Mouse (Mus musculus) gastrocnemius, postnatal 25 days (tissue): ENCODE data around the gene Trim41. TPM values are rescaled to one million over a fixed set of nuclear protein-coding genes. Genes with fewer than 3 reads are reported as not detected.
"Not testable (repeated sequence)": the region's sequence is repeated elsewhere in the genome, so short reads cannot be mapped to it uniquely, and the experiment has no call there.

ENCODE experiments used
- DNase-seq: peaks from one replicate; pipeline ENCODE4 v3.0.0; 2022
- long read RNA-seq, 2 experiments: library from polyadenylated mRNA; stranded (forward); transcript quantifications; one replicate each; pipeline ENCODE4 v2.0.0; 2021
- total RNA-seq, 2 experiments: library from RNA; stranded (reverse); gene quantifications; 1 replicate in 1 of 2; 2 replicates in 1 of 2; pipeline ENCODE4 v1.2.3; 2021

The Trim41 gene
- total RNA-seq = 10 to 100 TPM; 15.5 to 19.3 TPM
- long read RNA-seq, experiment 1, partial matches to known transcripts = 0 of 4 reads
- long read RNA-seq, experiment 1, other reads (novel, unspliced or antisense) = 2 of 4 reads
- long read RNA-seq, experiment 2, partial matches to known transcripts = 7 of 11 reads
- long read RNA-seq, experiment 2, other reads (novel, unspliced or antisense) = 3 of 11 reads

DNA sequence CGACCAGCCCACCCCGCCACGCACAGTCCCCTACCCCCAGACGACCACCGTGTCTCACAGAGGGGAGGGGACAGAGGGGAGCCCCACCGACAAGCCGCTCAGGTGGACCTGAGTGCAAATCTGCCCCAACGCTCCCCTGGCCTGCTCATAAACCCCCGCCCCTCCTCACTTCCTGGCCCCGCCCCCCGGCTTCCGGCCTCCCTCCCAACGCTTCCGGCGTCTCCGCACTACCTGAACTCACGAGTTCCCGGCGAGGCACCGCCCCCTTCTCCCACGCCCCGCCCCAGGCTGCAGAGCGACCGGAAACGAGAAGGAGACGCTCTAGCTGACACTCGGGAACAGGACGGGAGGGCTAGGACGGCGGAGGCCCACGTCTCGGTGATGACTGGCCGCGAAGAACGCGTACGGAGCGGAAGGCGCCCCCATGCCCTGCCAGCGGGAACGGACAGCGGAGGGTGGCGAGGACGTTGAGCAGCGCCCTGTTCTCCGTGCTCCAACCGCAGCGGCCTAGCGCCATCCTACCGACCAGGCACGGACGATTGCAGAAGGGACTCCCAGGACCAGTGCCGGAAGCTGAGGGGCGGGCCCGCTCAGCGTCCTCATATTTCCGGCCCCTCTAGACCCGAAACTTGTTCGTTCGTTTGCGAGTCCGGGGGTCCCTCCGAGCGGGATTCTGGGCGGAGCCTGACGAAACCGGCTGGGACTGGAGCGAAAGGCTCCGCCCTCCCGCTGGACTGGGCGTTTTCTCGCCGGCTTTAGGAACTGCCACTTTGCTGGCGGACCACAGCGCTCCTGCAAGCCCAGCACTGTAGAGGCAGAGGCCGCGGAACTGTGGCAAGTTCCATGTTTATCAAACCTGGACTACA lies at the start of gene Trim41:
Gene Trim41, minus strand, starts transcription at position 554 of the 866 bp plus-strand sequence.
- peak; percentile 99 for DNase-seq

DNA sequence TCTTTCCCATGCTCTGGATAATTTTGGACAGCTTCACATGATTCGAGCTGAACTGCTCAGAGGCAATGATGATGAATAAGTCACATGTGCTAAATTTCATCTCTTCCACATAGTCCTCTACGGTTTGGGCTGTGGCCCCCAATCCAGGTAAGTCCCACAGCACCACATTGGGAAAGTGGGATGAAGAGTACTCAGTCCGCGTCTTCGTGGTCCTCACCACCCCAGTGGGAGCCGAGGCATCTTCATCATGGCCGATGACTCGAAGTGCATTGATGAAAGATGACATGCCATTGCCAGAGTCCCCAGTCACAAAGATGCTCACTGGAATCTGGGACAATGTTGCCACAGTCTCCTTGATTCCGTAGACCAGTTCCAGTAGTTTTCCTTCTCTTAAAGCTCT lies 49.3 kb upstream of the Trim41 start:
- no peak for DNase-seq

DNA sequence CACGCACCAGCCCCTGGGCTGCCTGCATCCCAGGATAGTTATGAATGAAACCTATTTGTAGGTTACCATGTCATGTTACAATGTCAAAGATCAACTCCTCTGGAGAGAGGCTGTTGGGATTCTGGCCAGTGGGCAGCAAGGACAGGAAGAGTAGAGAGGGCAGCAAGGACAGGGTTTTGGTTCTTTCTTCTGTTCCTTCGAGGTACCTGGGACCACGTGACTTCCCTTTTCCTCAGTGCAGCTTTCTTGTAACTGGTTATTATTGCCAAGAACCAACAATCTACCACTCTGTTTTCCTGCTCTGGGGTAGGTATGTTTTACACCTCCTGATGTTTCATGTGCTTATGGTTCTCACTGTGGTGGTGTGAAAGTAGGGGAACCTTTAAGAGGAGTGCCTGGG lies 46.7 kb upstream of the Trim41 start:
- DNase-seq = no peak

DNA sequence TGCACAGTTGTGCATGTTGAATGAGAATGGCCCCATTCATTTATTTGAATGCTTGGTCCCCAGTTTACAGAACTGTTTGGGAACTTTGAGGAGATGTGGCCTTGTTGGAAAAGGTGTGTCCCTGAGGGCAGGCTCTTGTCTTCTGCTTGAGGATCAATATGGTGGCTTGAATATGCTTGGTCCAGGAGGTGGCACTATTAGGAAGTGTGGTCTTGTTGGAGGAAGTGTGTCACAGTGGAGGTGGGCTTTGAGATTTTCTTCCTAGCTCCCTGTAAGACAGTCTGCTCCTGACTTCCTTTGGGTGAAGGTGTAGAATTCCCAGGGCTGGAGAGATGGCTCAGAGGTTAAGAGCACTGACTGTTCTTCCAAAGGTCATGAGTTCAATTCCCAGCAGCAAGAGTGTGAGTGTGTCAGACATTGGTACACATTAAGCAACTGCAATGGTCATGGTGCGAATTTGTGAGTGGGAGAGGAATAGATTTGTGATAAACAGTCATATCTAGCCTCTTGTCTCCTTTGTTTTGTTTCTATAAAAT lies 45.7 kb upstream of the Trim41 start:
- no peak for DNase-seq

DNA sequence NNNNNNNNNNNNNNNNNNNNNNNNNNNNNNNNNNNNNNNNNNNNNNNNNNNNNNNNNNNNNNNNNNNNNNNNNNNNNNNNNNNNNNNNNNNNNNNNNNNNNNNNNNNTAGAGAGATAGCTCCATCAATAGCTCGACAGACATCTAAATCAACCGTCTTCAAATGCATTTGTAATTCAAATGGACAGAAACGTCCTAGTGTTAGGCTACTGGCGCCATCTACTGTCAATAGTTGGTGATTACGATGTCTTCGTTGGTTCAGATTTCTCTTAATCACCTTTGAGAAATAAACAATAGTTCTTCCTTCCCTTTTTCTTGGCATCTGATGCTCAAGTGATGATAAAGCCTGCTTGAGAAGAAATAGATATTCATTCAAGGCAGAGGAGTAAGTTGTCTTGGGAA lies 41.9 kb upstream of the Trim41 start:
- no peak for DNase-seq

DNA sequence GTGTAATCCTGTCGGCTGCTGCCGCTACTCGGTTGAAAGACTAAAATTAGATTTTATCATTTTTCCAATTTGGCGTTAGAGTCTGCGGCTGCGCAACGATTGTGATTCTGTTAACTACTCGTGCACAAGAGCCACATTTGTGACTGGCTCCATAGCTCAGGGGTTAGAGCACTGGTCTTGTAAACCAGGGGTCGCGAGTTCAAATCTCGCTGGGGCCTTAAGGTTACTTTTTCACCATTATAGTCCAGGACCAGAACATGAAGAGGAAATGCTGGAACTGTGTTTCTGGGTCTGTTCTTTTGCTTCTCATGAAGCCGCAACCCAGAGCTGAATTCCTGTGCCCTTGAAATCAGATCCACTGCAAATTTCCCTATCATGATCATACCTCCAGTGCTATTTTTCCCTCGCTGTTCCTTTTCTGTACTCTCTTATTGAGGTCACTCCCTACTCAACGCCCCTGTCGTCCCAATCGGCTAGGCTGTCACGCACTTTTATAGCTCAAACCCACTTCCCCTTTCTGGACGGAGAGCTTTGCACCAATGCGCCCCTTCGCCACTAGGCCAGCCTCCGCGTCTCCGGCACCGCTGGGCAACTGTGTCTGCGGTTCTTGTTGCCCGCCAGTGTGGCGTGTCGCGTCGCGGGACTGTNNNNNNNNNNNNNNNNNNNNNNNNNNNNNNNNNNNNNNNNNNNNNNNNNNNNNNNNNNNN lies 36.5 kb upstream of the Trim41 start:
- DNase-seq = peak; percentile 80

DNA sequence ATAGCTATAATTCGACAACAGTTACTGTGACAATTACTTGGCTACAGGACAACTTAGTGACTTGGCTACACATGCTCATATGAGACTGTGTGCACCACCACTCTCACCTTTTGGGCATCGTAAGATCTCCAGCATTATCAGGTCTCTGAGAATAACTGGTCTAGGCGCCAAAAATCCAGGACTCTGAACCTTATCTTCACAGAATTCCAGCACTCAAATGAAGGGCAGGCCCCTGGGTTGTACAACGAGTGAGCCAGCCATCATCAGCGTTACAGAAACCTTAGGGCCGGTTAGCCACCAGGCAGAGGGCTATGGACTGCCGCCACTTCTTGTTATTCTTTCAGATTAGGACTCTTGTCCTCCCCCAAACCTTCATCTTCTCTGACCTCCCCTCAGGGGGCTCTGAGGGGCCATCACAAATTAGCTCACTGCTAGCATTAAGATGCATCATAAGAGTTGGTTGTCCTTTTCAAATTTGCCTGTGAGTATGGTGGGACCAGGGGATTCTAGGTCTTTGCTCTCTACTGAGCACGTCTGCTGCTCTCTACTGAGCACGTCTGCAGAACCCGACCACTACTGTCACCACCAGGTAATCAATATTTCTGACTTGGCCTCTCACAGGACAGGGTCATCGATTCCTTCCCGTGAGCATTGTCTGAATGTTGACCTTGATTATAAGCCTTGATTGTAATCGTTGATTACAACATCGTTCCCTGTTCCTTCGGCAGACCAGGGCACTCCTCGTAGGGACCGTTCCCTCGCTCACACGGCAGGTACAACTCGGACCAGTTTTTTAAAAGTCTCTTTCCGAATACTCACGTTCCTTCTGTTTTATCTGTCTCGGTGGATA lies 35.7 kb upstream of the Trim41 start:
- DNase-seq = no peak

DNA sequence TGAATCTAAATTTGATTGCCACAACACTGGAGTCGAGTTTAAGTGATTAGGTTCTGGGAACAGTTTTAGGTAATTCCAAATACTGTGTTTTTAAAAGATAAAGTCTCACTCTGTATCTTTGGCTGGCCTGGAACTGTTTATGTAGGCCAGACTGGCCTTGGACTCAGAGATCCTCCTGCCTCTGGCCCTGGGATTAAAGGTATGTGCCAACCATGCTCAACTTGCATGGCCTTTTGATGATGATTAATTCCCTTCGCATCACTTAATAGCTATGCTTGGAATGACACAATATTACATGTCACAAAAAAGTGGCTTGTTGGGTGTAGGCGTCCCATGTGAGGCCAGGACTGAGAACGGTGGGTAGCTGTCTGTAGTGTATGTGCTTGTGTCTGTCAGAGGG lies 35.0 kb upstream of the Trim41 start:
- DNase-seq = no peak

DNA sequence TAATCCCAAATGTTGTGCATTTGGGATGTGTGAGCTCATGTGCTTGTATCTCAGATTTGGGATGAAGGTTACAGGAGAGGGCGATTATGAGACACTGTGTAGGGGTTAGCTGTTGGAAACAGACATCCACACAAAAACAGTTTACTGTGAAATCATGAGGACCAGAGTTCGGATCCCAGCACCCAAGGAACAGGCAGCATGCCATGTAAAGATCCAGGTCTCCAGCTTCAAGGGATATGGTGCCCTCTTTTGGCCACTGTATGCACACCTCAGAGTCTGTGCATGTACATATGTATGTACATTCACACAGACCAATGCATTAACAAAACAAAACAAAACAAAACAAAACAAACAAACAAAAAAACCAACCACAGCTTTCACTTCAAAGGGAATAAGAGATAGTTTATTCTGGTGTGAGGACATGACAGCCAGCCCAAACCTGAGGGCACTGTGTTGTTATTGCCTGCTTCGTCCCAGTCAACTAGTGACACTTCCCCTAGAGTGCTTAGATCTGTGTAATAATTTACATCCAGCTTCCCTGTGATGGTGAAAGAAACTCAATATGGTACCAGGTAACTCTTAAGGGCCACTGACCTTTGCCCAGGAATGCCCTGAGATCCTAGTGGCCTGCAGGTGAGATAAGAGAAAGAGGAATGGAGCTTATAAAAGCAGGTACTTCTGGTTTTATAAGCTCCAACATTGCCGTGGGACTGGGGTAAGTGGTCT lies 34.3 kb upstream of the Trim41 start:
- DNase-seq = no peak

DNA sequence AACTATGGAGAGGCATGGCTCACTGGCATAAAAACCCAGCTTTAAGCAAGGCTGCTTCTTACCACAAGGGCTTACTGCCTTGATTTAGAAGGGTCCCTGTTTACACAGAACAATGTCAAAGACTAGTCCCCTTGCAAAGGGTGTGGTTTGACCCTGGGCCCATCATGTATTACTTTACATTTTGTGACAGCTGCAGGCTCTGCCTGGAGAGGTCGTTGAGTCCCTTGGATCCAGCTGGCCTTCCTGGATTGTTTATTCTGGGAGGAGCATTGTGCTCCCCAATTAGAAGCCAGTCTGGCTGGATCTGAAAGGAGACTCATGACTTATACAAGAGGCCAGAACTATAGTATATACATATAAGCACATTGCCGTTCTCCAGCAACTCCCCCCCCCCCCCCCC lies 33.1 kb upstream of the Trim41 start:
- DNase-seq = no peak

DNA sequence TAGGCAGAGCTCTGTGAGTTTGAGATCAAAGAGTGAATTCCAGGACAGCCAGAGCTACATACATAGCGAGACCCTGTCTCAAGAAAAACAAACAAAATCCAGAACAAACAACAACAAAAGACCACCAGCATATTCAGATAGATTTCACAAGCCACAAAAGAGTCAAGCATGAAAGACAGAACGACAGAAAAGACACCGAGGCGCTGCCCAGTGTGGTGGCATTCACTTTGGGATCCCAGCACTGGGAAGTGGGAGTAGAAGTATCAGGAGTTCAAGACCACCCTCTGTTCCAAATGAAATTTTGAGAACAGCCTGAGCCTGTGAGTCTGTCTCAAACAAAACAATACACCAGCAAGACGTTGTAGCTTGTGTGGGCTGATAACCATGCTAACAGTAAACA lies 29.7 kb upstream of the Trim41 start:
- no peak for DNase-seq

DNA sequence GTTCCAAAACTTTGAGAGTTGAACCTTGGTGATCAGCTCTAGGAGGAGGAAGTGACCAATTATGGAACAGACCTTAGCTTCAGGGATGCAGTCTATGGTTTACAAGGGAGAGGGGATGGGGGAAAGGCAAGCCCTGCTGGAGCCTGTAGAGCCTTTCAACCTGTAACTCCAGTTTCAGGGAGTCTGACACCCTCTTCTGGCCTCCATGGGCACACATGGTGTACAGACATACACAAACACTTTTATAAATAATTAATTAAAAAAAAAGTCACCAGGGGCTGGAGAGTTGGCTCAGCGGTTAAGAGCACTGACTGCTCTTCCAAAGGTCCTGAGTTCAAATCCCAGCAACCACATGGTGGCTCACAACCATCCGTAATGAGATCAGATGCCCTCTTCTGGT lies 29.2 kb upstream of the Trim41 start:
- not testable (repeated sequence) for DNase-seq

DNA sequence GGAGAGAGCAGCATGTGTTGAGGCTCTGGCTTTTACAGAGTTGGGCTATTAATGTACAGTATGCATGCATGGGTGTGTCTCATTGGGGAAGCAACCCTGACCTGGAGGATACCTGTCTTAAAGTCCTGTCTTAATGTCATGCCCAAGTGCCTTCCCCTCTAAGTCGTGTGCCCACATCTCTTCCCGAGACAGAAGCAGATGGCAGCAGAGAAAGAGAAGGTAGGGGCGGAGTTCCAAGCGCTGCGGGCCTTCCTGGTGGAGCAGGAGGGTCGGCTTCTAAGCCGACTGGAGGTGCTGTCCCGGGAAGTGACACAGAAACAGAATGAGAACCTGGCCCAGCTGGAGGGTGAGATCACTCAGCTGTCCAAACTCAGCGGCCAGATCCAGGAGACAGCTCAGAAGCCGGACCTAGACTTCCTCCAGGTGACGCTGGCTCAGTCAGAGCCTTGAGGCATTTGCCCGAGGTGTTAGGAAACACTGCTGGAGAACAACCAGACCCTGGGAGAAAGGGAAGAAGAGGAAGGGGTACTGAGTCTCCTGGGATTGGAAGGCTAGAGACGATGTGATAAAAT lies 28.2 kb upstream of the Trim41 start:
- DNase-seq = peak; percentile 40

DNA sequence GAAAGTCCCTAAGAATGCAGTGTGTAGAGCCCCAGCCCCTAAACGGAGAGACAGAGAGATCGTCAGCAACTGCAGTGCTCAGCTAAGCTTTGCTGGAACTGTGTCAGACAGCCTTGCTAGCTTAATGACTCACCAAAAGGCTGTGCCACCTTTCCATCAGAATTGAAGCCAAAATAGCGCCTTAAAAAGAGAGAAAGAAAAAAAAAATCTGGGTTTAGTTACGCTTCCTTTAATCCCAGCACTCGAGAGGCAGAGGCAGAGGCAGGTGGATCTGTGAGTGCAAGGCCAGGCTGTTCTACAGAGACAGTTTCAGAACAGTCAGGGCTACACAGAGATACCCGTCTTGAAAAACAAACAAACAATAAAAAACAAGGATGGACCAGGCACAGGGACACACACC lies 27.2 kb upstream of the Trim41 start:
- DNase-seq = no peak

DNA sequence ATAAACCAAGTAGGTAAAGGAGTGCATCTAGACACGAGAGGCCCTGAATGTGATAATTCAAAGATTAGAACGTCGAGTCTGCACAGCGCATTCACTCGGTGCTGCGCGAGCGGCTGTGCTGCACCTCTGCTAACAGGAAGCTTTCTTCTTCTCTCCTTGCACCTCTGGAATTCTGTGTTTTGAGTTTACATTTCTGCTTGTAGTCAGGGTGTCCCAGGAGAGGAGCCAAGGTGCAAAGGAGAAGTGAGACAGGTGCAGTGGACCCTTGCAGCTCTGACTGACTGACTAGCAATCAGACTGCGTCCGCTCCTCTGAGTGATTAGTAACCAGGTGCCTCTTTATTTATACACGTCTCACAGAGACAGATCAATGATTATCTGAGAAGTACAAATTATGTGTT lies 26.0 kb upstream of the Trim41 start:
- no peak for DNase-seq

DNA sequence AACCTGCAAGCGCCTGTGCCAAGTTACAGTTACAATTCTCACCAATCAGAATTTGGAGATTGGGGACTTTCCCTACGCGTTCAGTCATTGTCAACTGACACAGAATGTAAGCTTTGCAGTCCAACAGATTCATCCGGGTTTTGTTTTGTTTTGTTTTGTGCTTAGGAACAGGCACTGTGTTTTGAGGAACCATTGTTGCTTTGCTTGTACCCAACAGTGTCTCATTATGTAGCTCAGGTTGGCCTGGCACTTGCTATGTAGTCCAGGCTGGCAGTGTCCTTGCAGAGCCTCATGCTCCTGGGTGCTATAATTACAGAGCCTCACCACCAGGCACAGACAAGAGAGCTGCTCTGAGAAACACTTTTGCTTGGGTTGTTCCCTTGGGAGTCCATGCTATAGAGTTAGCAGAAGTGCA lies 25.2 kb upstream of the Trim41 start:
- DNase-seq = no peak

DNA sequence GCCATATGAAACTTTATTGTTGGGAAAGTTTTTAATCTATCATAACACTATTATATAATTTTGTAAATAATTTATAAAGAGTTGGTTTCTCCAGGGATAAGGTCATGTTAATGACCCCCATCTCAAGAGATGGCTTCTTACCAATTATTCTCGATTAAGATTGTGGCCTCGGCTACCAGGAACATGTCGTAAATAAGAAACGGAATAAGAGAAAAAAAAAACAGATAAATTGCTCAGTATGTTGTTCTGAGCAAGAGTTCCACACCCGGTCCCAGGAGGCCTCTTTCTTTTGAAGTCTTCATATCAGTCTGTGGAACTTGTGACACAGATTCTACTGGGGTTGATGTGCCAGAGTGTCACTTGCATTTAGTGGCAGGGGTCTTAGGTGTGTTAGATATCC lies 24.1 kb upstream of the Trim41 start:
- no peak for DNase-seq

DNA sequence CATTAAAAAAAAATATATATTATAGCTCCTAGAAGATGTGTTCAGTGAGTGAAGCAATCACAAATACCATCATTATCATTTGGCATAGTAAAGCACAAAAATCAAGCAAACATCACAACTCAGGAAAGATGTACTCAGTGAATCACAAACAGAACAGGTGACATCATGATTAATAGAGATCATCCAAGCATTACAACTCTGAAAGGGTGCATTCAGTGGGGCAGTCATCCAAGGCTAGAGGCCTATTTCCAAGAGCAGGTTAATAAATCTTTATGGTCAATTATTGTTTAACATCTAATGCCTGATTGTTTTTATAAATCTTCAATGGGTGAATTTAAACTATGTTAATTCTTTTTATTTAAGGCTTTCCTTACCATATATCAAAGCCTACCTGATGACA lies 23.7 kb upstream of the Trim41 start:
- DNase-seq = no peak

DNA sequence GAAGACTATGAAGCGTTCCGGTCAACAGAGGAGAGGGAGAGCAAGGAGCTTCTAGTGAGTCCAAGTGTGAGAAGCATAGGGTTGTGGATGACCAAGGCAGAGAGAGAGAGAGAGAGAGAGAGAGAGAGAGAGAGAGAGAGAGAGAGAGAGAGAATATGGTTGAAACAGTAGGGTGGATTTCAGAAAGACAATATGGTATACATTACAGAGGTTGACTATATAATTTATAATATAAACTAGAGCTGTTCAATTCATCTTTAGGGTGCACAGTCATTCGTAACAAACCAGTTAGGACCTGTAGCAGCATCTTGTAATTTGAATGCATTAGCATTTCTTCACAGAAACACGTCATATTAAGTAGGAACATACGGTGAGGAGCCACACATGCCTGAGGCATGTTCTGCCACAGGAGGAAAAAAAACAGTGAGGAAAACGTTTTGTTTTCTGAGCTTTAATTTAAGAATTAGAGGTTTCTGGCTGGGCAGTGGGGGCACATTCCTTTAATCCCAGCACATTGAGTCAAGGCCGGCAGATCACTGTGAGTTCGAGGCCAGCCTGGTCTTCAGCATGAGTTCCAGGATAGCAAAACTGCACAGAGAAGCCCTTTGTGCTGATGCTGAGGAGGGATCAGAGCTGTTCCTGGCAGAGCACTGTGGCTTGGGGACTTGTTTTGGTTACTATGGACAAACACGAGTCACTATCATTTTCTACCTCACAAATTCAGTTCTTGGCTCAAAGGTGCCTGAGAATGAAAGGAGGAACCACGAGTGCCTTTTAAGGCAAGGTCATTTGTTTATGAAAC lies 21.9 kb upstream of the Trim41 start:
- DNase-seq = no peak

DNA sequence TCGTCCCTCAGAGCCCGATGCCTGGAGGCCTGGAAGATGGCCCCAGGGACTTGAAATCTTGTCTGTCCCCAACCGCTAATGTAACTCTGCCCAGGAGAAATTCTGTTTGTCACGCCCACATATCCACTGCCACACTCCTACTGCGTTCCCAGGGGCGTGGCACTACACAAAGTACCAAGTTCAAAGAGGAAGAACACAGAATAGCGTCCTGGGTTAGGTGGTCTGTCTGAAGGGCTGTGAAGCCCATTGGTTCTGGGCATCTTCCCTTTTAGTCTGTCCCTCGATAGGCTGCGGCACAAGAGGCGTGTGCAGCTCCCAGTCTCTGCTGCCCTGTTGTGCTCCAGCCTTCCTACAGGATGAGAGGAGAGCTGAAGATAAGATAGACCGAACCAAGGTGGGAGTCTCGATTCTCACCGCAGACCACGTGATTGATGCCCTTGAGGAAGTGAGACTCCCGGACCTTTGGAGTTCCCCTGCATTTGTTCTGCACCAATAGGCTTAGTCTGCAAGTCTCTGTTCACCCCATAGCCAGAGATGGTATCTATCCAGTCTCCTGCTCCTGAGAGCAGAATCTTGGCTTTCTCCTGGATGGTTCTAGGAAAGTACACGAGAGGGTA lies 21.1 kb upstream of the Trim41 start:
- DNase-seq = no peak
